Mouse (Mus musculus): Measurements from ENCODE around the gene Olfr1406. TPM values are rescaled to one million over a fixed set of nuclear protein-coding genes. Genes with fewer than 3 reads are reported as not detected.
"Not testable (repeated sequence)": the region's sequence is repeated elsewhere in the genome, so short reads cannot be mapped to it uniquely, and the experiment has no call there.

Olfr1406 gene
- not detected in 2 replicates for polyA plus RNA-seq (2014; fragmentation: Nextera tagmentation; extraction: Ambion mirVana)

- Histone ChIP-seq H3K9me3 (ENCODE audit: control insufficient read depth, low read length) (no peaks in the 10 kb centered on the region), H3K4me1 (ENCODE audit: control insufficient read depth, insufficient read depth, low read length) (no peaks in the 10 kb centered on the region), H3K4me3 (ENCODE audit: low read length) (no peak within 1 kb of the TSS), H3K36me3 (ENCODE audit: control insufficient read depth, insufficient read depth, low read length) (no peaks in the 10 kb centered on the region), H3K4me2 (replicated peaks; ENCODE audit: low read depth, low read length) (no peak within 1 kb of the TSS), H3K27me3 (ENCODE audit: control insufficient read depth, insufficient read depth, low read length) (no peaks in the 10 kb centered on the region), H3K27ac (ENCODE audit: low read depth, low read length) (no peak within 1 kb of the TSS), H3K9ac (ENCODE audit: low read depth, low read length) (no peak within 1 kb of the TSS)
- no peak for ATAC-seq (ENCODE audit: low FRiP score, low TSS enrichment)
- 72% methylated on average over 3 of the region's 3 CpGs for WGBS
Observed at GRCm38 (mm10) chr1:173190540-173190939, at the start of gene Olfr1406. Olfr1406 (minus strand) TSS chr1:173190640.

- H3K27ac ChIP-seq (ENCODE audit: low read depth, low read length); H3K9me3 ChIP-seq (ENCODE audit: control insufficient read depth, low read length); H3K27me3 ChIP-seq (ENCODE audit: control insufficient read depth, insufficient read depth, low read length); H3K4me2 ChIP-seq (replicated peaks; ENCODE audit: low read depth, low read length); H3K4me1 ChIP-seq (ENCODE audit: control insufficient read depth, insufficient read depth, low read length); H3K9ac ChIP-seq (ENCODE audit: low read depth, low read length); H3K36me3 ChIP-seq (ENCODE audit: control insufficient read depth, insufficient read depth, low read length); ATAC-seq (ENCODE audit: low FRiP score, low TSS enrichment); H3K4me3 ChIP-seq (ENCODE audit: low read length): not testable (repeated sequence)
- WGBS: 78% methylated on average over 1 of the region's 1 CpGs
Observed at GRCm38 (mm10) chr1:173237004-173237403, 46.6 kb upstream of the Olfr1406 start.

DNA sequence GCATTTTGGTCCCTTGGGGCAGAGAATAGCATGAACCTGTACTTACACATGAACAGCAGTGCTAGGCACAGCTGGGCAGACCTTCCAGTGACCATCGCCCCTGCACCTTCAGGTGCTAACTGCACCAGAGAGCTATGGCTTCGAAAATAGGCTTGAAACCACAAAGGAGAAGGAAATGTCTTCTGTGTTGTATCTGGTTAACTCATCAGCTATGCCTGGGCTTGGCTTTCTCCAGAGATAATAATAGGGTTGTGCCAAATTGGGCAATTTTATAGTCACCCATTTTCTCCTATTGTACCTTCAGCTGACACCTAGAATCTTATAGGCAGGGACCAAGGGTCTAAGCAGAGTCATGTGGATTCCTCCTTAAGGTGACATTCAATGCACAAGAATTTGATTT lies 36.6 kb upstream of the Olfr1406 start, which contains the start of gene Fcer1a:
Fcer1a (minus strand) TSS at position 134 of the 400 bp plus-strand sequence.
- H3K27me3 ChIP-seq (ENCODE audit: control insufficient read depth, insufficient read depth, low read length): no peaks in the 10 kb centered on the region
- no peaks in the 10 kb centered on the region for H3K4me1 ChIP-seq (ENCODE audit: control insufficient read depth, insufficient read depth, low read length)
- no peak within 1 kb of the TSS for H3K9ac ChIP-seq (ENCODE audit: low read depth, low read length)
- no peak within 1 kb of the TSS for H3K4me2 ChIP-seq (replicated peaks; ENCODE audit: low read depth, low read length)
- ATAC-seq (ENCODE audit: low FRiP score, low TSS enrichment): no peak
- no peaks in the 10 kb centered on the region for H3K9me3 ChIP-seq (ENCODE audit: control insufficient read depth, low read length)
- H3K4me3 ChIP-seq (ENCODE audit: low read length): no peak within 1 kb of the TSS
- H3K36me3 ChIP-seq (ENCODE audit: control insufficient read depth, insufficient read depth, low read length): no peaks in the 10 kb centered on the region
- 76% methylated on average over 2 of the region's 2 CpGs for WGBS
- H3K27ac ChIP-seq (ENCODE audit: low read depth, low read length): no peak within 1 kb of the TSS

DNA sequence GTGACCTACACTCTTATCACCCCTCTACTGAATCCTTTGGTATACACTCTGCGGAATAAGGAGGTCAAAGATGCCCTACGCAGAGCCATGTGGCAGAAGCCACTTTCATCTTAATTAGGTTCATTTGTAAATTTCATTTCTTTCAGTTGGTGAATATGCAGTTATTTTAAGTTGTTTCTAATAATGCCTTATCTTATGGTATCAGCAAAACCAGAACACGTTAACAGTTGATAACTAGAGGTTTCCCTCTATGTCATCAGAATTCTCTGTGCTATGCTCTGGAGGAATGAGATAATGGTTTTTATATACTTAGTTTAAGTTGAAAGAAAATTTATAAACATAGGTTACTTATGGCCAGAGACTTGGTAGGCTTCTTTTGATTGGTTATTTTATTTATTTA lies 26.0 kb upstream of the Olfr1406 start:
- no peaks in the 10 kb centered on the region for H3K27me3 ChIP-seq (ENCODE audit: control insufficient read depth, insufficient read depth, low read length)
- H3K4me1 ChIP-seq (ENCODE audit: control insufficient read depth, insufficient read depth, low read length): no peaks in the 10 kb centered on the region
- no peak overlapping the region for H3K4me3 ChIP-seq (ENCODE audit: low read length)
- H3K9ac ChIP-seq (ENCODE audit: low read depth, low read length): no peak overlapping the region
- 88% methylated on average over 3 of the region's 3 CpGs for WGBS
- no peak overlapping the region for H3K27ac ChIP-seq (ENCODE audit: low read depth, low read length)
- H3K36me3 ChIP-seq (ENCODE audit: control insufficient read depth, insufficient read depth, low read length): no peaks in the 10 kb centered on the region
- no peak for ATAC-seq (ENCODE audit: low FRiP score, low TSS enrichment)
- H3K4me2 ChIP-seq (replicated peaks; ENCODE audit: low read depth, low read length): no peak overlapping the region
- no peaks in the 10 kb centered on the region for H3K9me3 ChIP-seq (ENCODE audit: control insufficient read depth, low read length)

- no peaks in the 10 kb centered on the region for H3K9me3 ChIP-seq (ENCODE audit: control insufficient read depth, low read length)
- no peak for ATAC-seq (ENCODE audit: low FRiP score, low TSS enrichment)
- H3K9ac ChIP-seq (ENCODE audit: low read depth, low read length): no peak within 1 kb of the TSS
- H3K36me3 ChIP-seq (ENCODE audit: control insufficient read depth, insufficient read depth, low read length): no peaks in the 10 kb centered on the region
- H3K4me1 ChIP-seq (ENCODE audit: control insufficient read depth, insufficient read depth, low read length): no peaks in the 10 kb centered on the region
- no peaks in the 10 kb centered on the region for H3K27me3 ChIP-seq (ENCODE audit: control insufficient read depth, insufficient read depth, low read length)
- 75% methylated on average over 5 of the region's 5 CpGs for WGBS
- H3K4me2 ChIP-seq (replicated peaks; ENCODE audit: low read depth, low read length): no peak within 1 kb of the TSS
- no peak within 1 kb of the TSS for H3K27ac ChIP-seq (ENCODE audit: low read depth, low read length)
- no peak within 1 kb of the TSS for H3K4me3 ChIP-seq (ENCODE audit: low read length)
Observed at GRCm38 (mm10) chr1:173212092-173212491, 21.7 kb upstream of the Olfr1406 start, which contains the start of gene Olfr1404. Olfr1404 (plus strand) TSS chr1:173212392.

DNA sequence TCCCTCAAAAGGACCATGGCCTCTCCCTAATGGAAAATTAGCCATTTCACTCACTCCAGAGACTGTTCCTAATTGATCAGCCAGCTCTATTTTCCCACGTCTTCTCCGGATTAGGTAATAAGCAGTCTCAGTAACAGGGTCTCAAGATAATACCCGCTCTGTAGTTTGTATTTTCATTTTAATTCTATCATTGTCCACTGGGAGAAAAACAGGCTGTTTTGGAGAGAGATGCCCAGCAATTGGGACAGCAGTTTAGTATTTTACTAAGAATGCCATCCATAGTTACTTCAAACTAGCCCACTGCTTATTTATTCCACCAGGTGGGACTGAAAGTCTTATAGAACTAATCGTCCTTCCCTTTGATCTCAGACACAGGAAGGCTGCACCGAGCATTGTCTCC lies 7.1 kb upstream of the Olfr1406 start, which contains the start of gene Olfr218:
Olfr218 (plus strand) TSS at position 301 of the 400 bp plus-strand sequence.
- H3K9ac ChIP-seq (ENCODE audit: low read depth, low read length): no peak within 1 kb of the TSS
- 75% methylated on average over 5 of the region's 5 CpGs for WGBS

GRCm38 (mm10) chr1:173196359-173196758 lies 5.9 kb upstream of the Olfr1406 start:
- H3K9me3 ChIP-seq (ENCODE audit: control insufficient read depth, low read length): no peaks in the 10 kb centered on the region
- no peaks in the 10 kb centered on the region for H3K27me3 ChIP-seq (ENCODE audit: control insufficient read depth, insufficient read depth, low read length)
- H3K36me3 ChIP-seq (ENCODE audit: control insufficient read depth, insufficient read depth, low read length): no peaks in the 10 kb centered on the region
- H3K4me3 ChIP-seq (ENCODE audit: low read length): no peak overlapping the region
- H3K9ac ChIP-seq (ENCODE audit: low read depth, low read length): no peak overlapping the region
- 77% methylated on average over 2 of the region's 2 CpGs for WGBS
- no peak for ATAC-seq (ENCODE audit: low FRiP score, low TSS enrichment)
- H3K4me1 ChIP-seq (ENCODE audit: control insufficient read depth, insufficient read depth, low read length): no peaks in the 10 kb centered on the region
- H3K27ac ChIP-seq (ENCODE audit: low read depth, low read length): no peak overlapping the region
- H3K4me2 ChIP-seq (replicated peaks; ENCODE audit: low read depth, low read length): no peak overlapping the region

More for the DNA sequence above, 7.1 kb upstream of the Olfr1406 start, which contains the start of gene Olfr218:
- no peak within 1 kb of the TSS for H3K4me2 ChIP-seq (replicated peaks; ENCODE audit: low read depth, low read length)
- no peaks in the 10 kb centered on the region for H3K4me1 ChIP-seq (ENCODE audit: control insufficient read depth, insufficient read depth, low read length)
- no peak for ATAC-seq (ENCODE audit: low FRiP score, low TSS enrichment)
- H3K4me3 ChIP-seq (ENCODE audit: low read length): no peak within 1 kb of the TSS
- no peaks in the 10 kb centered on the region for H3K36me3 ChIP-seq (ENCODE audit: control insufficient read depth, insufficient read depth, low read length)
- H3K27ac ChIP-seq (ENCODE audit: low read depth, low read length): no peak within 1 kb of the TSS
- H3K9me3 ChIP-seq (ENCODE audit: control insufficient read depth, low read length): no peaks in the 10 kb centered on the region
- H3K27me3 ChIP-seq (ENCODE audit: control insufficient read depth, insufficient read depth, low read length): no peaks in the 10 kb centered on the region

- WGBS: 71% methylated on average over 3 of the region's 3 CpGs
- Histone ChIP-seq H3K9me3 (ENCODE audit: control insufficient read depth, low read length) (no peaks in the 10 kb centered on the region), H3K27ac (ENCODE audit: low read depth, low read length) (no peak overlapping the region), H3K9ac (ENCODE audit: low read depth, low read length) (no peak overlapping the region), H3K4me1 (ENCODE audit: control insufficient read depth, insufficient read depth, low read length) (no peaks in the 10 kb centered on the region), H3K4me2 (replicated peaks; ENCODE audit: low read depth, low read length) (no peak overlapping the region), H3K27me3 (ENCODE audit: control insufficient read depth, insufficient read depth, low read length) (no peaks in the 10 kb centered on the region), H3K36me3 (ENCODE audit: control insufficient read depth, insufficient read depth, low read length) (no peaks in the 10 kb centered on the region), H3K4me3 (ENCODE audit: low read length) (no peak overlapping the region)
- no peak for ATAC-seq (ENCODE audit: low FRiP score, low TSS enrichment)
Observed at GRCm38 (mm10) chr1:173192059-173192458, 1.6 kb upstream of the Olfr1406 start.

DNA sequence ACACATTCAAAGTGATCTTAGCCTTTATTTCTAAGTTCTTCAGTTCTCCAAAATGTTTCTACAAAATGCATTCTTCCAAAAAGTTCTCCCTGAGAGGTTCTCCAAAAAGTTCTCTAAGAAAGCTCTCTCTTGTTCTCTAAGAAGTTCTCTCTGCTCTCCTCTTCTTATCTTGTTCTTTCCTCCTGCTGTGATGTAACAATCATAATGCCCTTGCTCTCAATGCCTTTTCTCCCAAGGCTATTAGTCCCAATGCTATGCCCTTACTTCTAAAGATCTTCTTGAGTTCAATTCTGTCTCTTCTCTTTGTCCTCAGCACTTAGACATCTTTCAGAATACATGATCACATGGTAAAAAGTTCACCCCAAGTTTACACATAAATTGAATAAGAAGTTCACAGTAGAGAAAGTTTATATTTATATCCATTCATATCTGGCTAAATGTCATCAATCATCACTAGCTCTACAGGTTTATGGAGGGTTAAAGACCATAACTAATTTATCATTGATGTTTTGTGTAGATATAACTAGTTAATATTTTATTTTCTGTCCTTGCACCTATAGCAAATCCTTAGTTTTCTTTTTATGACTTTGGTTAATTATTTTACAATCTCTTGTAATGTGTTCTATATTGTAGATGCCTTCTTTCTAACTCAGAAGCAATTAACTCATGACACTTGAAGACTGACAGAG lies 16.1 kb downstream of the Olfr1406 start:
- H3K27me3 ChIP-seq (ENCODE audit: control insufficient read depth, insufficient read depth, low read length): no peaks in the 10 kb centered on the region
- no peak overlapping the region for H3K9ac ChIP-seq (ENCODE audit: low read depth, low read length)
- no peak overlapping the region for H3K4me2 ChIP-seq (replicated peaks; ENCODE audit: low read depth, low read length)
- H3K4me1 ChIP-seq (ENCODE audit: control insufficient read depth, insufficient read depth, low read length): no peaks in the 10 kb centered on the region
- H3K27ac ChIP-seq (ENCODE audit: low read depth, low read length): no peak overlapping the region
- H3K4me3 ChIP-seq (ENCODE audit: low read length): no peak overlapping the region
- no peaks in the 10 kb centered on the region for H3K9me3 ChIP-seq (ENCODE audit: control insufficient read depth, low read length)
- H3K36me3 ChIP-seq (ENCODE audit: control insufficient read depth, insufficient read depth, low read length): no peaks in the 10 kb centered on the region
- ATAC-seq (ENCODE audit: low FRiP score, low TSS enrichment): no peak
